Mouse (Mus musculus) small intestine, adult 2 months (tissue): ENCODE data around the gene Mthfd1. TPM values are rescaled to one million over a fixed set of nuclear protein-coding genes. Genes with fewer than 3 reads are reported as not detected.

ENCODE experiments used
- H3K27ac ChIP-seq: fragments of 200-500 bp; 2 replicates; pipeline ENCODE4 v1.5.1; 2012; ENCODE audit warnings: low read depth, low read length, control low read depth, inconsistent platforms; ENCODE audit not compliant: insufficient read depth
- H3K27me3 ChIP-seq: fragments of 200-500 bp; 2 replicates; pipeline ENCODE4 v1.6.1; 2012; ENCODE audit warnings: mild to moderate bottlenecking, moderate library complexity, low read length, inconsistent platforms; ENCODE audit not compliant: control insufficient read depth, insufficient read depth
- H3K36me3 ChIP-seq: fragments of 200-500 bp; 2 replicates; pipeline ENCODE4 v1.6.1; 2012; ENCODE audit warnings: mild to moderate bottlenecking, low read length, control low read depth, inconsistent platforms; ENCODE audit not compliant: control insufficient read depth, insufficient read depth
- H3K4me1 ChIP-seq: fragments of 200-500 bp; 2 replicates; pipeline ENCODE4 v1.6.1; 2012; ENCODE audit warnings: low read length, inconsistent platforms, mixed read lengths; ENCODE audit not compliant: control insufficient read depth, insufficient read depth, insufficient read length
- H3K4me3 ChIP-seq: fragments of 200-500 bp; 2 replicates; pipeline ENCODE4 v1.5.1; 2012; ENCODE audit warnings: low read depth, mild to moderate bottlenecking, control low read depth, inconsistent platforms, low read length, moderate library complexity
- CTCF ChIP-seq: fragments of 200-500 bp; IDR thresholded peaks from 2 replicates; pipeline ENCODE4 v1.5.1; 2012; ENCODE audit warnings: low read depth, mild to moderate bottlenecking, control low read depth, inconsistent platforms, low read length, moderate library complexity, mixed read lengths; ENCODE audit not compliant: insufficient replicate concordance, insufficient read length; ENCODE audit errors: extremely low read depth
- POLR2A ChIP-seq: fragments of 200-500 bp; IDR thresholded peaks from 2 replicates; pipeline ENCODE4 v1.6.1; 2012; ENCODE audit warnings: low read depth, mild to moderate bottlenecking, control low read depth, inconsistent platforms, low read length, moderate library complexity
- WGBS: fragments of 180-500 bp; shearing (Covaris S2); methylation state at CpG from one replicate; pipeline ENCODE4 v1.1.7; 2018; 5-methylcytosine and 5-hydroxymethylcytosine counted together
- polyA plus RNA-seq: library from polyadenylated mRNA; depleted of rRNA; stranded (reverse); fragments of >200 nt; gene quantifications from 2 replicates; pipeline ENCODE4 v1.2.3, GENCODE M21; 2012

Gene Mthfd1
- polyA plus RNA-seq, 1 experiment = 11.3 TPM

GRCm38 (mm10) chr12:76326437-76327220 lies 71.5 kb downstream of the Mthfd1 start:
- H3K36me3 ChIP-seq = 0 out of 2 replicates have a peak, but pooled peaks cover 1% of the 10 kb centered on the region
- H3K27me3 ChIP-seq = 0 out of 2 replicates have a peak, but pooled peaks cover 3% of the 10 kb centered on the region
- H3K4me1 ChIP-seq = no peaks in the 10 kb centered on the region
- H3K27ac ChIP-seq = no peak overlapping the region
- 93% methylated on average over 23 of the region's 23 CpGs for WGBS
- H3K4me3 ChIP-seq = no peak overlapping the region
- TF ChIP-seq CTCF (no peak), POLR2A (no peak)

- Histone ChIP-seq H3K27me3 (0 out of 2 replicates have a peak, but pooled peaks cover 3% of the 10 kb centered on the region), H3K27ac (no peak overlapping the region), H3K4me1 (no peaks in the 10 kb centered on the region), H3K36me3 (no peaks in the 10 kb centered on the region), H3K4me3 (no peak overlapping the region)
- WGBS = 87% methylated on average over 6 of the region's 6 CpGs
- no peak for TF ChIP-seq POLR2A
- TF ChIP-seq CTCF = no peak
Observed at GRCm38 (mm10) chr12:76328567-76329354, 73.7 kb downstream of the Mthfd1 start.

- Histone ChIP-seq H3K27ac (no peak overlapping the region), H3K27me3 (no peaks in the 10 kb centered on the region), H3K36me3 (no peaks in the 10 kb centered on the region), H3K4me3 (no peak overlapping the region), H3K4me1 (no peaks in the 10 kb centered on the region)
- 92% methylated on average over 5 of the region's 5 CpGs for WGBS
- TF ChIP-seq POLR2A (no peak), CTCF (no peak)
Observed at GRCm38 (mm10) chr12:76333688-76334087, 78.6 kb downstream of the Mthfd1 start.

GRCm38 (mm10) chr12:76335641-76336040 lies 80.5 kb downstream of the Mthfd1 start:
- TF ChIP-seq POLR2A (no peak), CTCF (no peak)
- no peaks in the 10 kb centered on the region for H3K27me3 ChIP-seq

GRCm38 (mm10) chr12:76336111-76336965 lies 81.2 kb downstream of the Mthfd1 start:
- H3K4me3 ChIP-seq = no peak overlapping the region
- no peaks in the 10 kb centered on the region for H3K4me1 ChIP-seq
- no peak overlapping the region for H3K27ac ChIP-seq
- no peaks in the 10 kb centered on the region for H3K27me3 ChIP-seq
- WGBS = 44% methylated on average over 17 of the region's 17 CpGs
- TF ChIP-seq POLR2A (no peak), CTCF (no peak)
- H3K36me3 ChIP-seq = no peaks in the 10 kb centered on the region

More at GRCm38 (mm10) chr12:76335641-76336040, 80.5 kb downstream of the Mthfd1 start:
- no peak overlapping the region for H3K27ac ChIP-seq
- no peaks in the 10 kb centered on the region for H3K4me1 ChIP-seq
- 81% methylated on average over 5 of the region's 5 CpGs for WGBS
- H3K4me3 ChIP-seq = no peak overlapping the region
- H3K36me3 ChIP-seq = no peaks in the 10 kb centered on the region

- no peak overlapping the region for H3K4me3 ChIP-seq
- H3K27ac ChIP-seq = no peak overlapping the region
- H3K36me3 ChIP-seq = no peaks in the 10 kb centered on the region
- 3% methylated on average over 4 of the region's 4 CpGs for WGBS
- H3K4me1 ChIP-seq = no peaks in the 10 kb centered on the region
- H3K27me3 ChIP-seq = no peaks in the 10 kb centered on the region
- no peak for TF ChIP-seq POLR2A
- no peak for TF ChIP-seq CTCF
Observed at GRCm38 (mm10) chr12:76341080-76341479, 86.0 kb downstream of the Mthfd1 start.

GRCm38 (mm10) chr12:76345759-76346455 lies 90.8 kb downstream of the Mthfd1 start:
- TF ChIP-seq POLR2A (no peak), CTCF (peak; percentile 13; the same call in 1 of the 2 replicates)
- H3K4me3 ChIP-seq = no peak overlapping the region
- no peaks in the 10 kb centered on the region for H3K27me3 ChIP-seq
- peaks cover 3% of the 10 kb centered on the region for H3K36me3 ChIP-seq
- no peak overlapping the region for H3K27ac ChIP-seq
- no peaks in the 10 kb centered on the region for H3K4me1 ChIP-seq
- 64% methylated on average over 6 of the region's 6 CpGs for WGBS
